Mouse (Mus musculus) olfactory bulb, adult 2 months (tissue): ENCODE data around the gene Adam22.

ENCODE experiments used
- CTCF ChIP-seq: fragments of 200-500 bp; IDR thresholded peaks from 2 replicates; pipeline ENCODE4 v1.5.1; 2012; ENCODE audit warnings: low read depth, mild to moderate bottlenecking, low read length, moderate library complexity; ENCODE audit not compliant: insufficient read depth
- POLR2A ChIP-seq: fragments of 200-500 bp; IDR thresholded peaks from 2 replicates; pipeline ENCODE4 v1.6.1; 2012; ENCODE audit warnings: mild to moderate bottlenecking, low read depth, low read length, moderate library complexity; ENCODE audit not compliant: insufficient read depth

DNA sequence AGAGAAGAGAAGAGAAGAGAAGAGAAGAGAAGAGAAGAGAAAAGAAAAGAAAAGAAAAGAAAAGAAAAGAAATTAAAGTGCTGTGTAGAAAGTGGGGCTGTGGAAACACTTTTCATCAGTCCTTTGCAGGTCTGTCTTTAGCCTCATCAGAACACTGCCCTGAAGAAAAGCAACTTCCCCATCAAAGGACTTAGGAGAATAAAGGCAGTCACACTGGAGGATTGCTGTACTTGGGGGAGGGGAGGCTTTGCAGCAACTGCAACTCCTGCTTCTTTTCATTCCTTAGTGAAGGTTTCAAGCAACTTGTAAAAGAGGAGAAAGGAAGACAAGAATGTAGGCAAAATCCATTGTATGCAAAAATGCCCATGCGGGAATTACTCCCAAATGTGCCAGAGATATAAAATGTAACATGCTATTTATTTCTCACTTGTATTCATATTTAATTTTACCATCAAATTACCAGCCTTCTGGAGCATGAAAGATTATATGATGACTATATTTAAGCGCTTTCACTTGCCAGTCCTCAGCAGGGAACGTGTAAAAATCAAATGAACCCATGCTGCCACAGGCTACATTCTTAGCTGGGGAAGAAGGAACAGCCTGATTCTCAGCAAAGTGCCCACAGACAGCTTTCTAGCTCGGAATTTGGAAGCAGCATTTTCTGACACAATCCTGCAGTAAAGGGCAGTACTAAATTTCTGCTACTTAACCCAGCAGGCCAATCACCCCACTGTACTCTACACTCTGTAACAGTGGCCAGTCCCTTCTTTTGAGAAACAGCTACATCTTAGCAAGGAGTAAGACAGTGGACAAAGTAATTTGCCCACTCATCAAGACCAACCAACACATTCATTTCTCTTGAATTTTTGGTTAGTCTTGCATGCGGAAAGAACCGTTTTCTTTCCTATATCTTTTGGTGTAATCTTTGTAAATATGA is 78.0 kb downstream of the Adam22 start:
- TF ChIP-seq CTCF (no peak), POLR2A (no peak)
